9 mouse cellular contexts compared by ENCODE assay signal in genomic region chr9:86879216-86880112, GRCm38 (mm10). TPM values are rescaled to one million over a fixed set of nuclear protein-coding genes. Genes with fewer than 3 reads are reported as not detected.
DNase-seq lines count a peak whose midpoint lies in the region; ATAC-seq and TF ChIP-seq lines count a peak whose summit lies in the region.
"Had no signal": no experiment of that assay in that cellular context is flagged by ENCODE, and none has a peak within 500 bp of the region (broad histone marks: within the 10 kb centered on the region; RNA-seq: fewer than 3 reads in every experiment).

No protein-coding gene starts in this region.

- ATAC-seq in midbrain, embryonic 13.5 days: peak; percentile 41

- DNase-seq in heart, adult 2 months: peak; percentile 9 to 30
- DNase-seq in heart, adult 11 months: no peak
- peak; percentile 77 for DNase-seq in adrenal gland, adult 2 months
- DNase-seq in embryonic facial prominence, embryonic 10.5 days (ENCODE audit: low spot score): peak; percentile 62
- peak; percentile 54 for DNase-seq in heart, postnatal 4 days
- peak; percentile 41 to 55 for DNase-seq in layer of hippocampus, postnatal 25 days (ENCODE audit: extremely low spot score in 1 of 2, low spot score in 1 of 2)
- peak; percentile 18 for DNase-seq in yolk sac, embryonic 10.5 days (ENCODE audit: low spot score)

- WGBS in heart, adult 2 months: 2% methylated on average over 75 of the region's 75 CpGs
- WGBS in embryonic facial prominence, embryonic 10.5 days: 1% methylated on average over 75 of the region's 75 CpGs
- under 1% methylated on average over 75 of the region's 75 CpGs for WGBS in midbrain, embryonic 13.5 days

- H3K9ac ChIP-seq in heart, adult 2 months (ENCODE audit: low read depth, low read length): peak overlapping the region; percentile 22; the same call in 1 of the 2 replicates
- H3K9ac ChIP-seq in midbrain, embryonic 13.5 days (replicated peaks): peak overlapping the region; percentile 92

- intact Hi-C loops in heart, adult 2 months (cut with DNase I): no loop called here

- no peaks in the 10 kb centered on the region for H3K36me3 ChIP-seq in heart, adult 2 months (ENCODE audit: control insufficient read depth, insufficient read depth, low read length)
- H3K36me3 ChIP-seq in embryonic facial prominence, embryonic 10.5 days (replicated peaks): no peaks in the 10 kb centered on the region
- no peaks in the 10 kb centered on the region for H3K36me3 ChIP-seq in midbrain, embryonic 13.5 days

- peaks cover 3% of the 10 kb centered on the region; the same call in 1 of the 2 replicates for H3K27me3 ChIP-seq in heart, adult 2 months (ENCODE audit: control insufficient read depth, insufficient read depth, low read length)
- H3K27me3 ChIP-seq in embryonic facial prominence, embryonic 10.5 days (replicated peaks; ENCODE audit: low read depth, poor library complexity, severe bottlenecking): peaks cover 68% of the 10 kb centered on the region
- H3K27me3 ChIP-seq in midbrain, embryonic 13.5 days: peaks cover 8% of the 10 kb centered on the region; the same call in 1 of the 2 replicates

- TF ChIP-seq POLR2A in heart, adult 2 months (IDR thresholded peaks at IDR 0.05; ENCODE audit: insufficient read depth, low read depth, low read length): no peak

- TF ChIP-seq EP300 in heart, adult 2 months (IDR thresholded peaks at IDR 0.05; ENCODE audit: insufficient read depth, low read depth, low read length): no peak

- TF ChIP-seq CTCF in heart, adult 2 months (IDR thresholded peaks at IDR 0.05): no peak

- no peaks in the 10 kb centered on the region for H3K4me1 ChIP-seq in heart, adult 2 months (ENCODE audit: control insufficient read depth, insufficient read depth, low read length)
- H3K4me1 ChIP-seq in embryonic facial prominence, embryonic 10.5 days: peaks cover 21% of the 10 kb centered on the region
- H3K4me1 ChIP-seq in midbrain, embryonic 13.5 days (replicated peaks): peaks cover 23% of the 10 kb centered on the region

- H3K27ac ChIP-seq in heart, adult 2 months: no peak overlapping the region; the same call in 1 of the 2 replicates
- H3K27ac ChIP-seq in embryonic facial prominence, embryonic 10.5 days (replicated peaks): peak overlapping the region; percentile 79; the same call in 1 of the 2 replicates
- H3K27ac ChIP-seq in midbrain, embryonic 13.5 days: peak overlapping the region; percentile 96

- H3K79me2 ChIP-seq in heart, adult 2 months (replicated peaks; ENCODE audit: control insufficient read depth, insufficient read depth, low read length): no peaks in the 10 kb centered on the region

- no peaks in the 10 kb centered on the region for H3K9me3 ChIP-seq in embryonic facial prominence, embryonic 10.5 days
- H3K9me3 ChIP-seq in midbrain, embryonic 13.5 days: no peaks in the 10 kb centered on the region

- H3K4me2 ChIP-seq in midbrain, embryonic 13.5 days (replicated peaks): peak overlapping the region; percentile 77

- peak overlapping the region; percentile 49 for H3K4me3 ChIP-seq in heart, adult 2 months
- peak overlapping the region; percentile 83 for H3K4me3 ChIP-seq in embryonic facial prominence, embryonic 10.5 days
- peak overlapping the region; percentile 87 for H3K4me3 ChIP-seq in midbrain, embryonic 13.5 days (replicated peaks)

RNA-seq across cellular contexts. Expression of gene Snap91, which starts 1.0 kb away (rescaled TPM):
- 1 to 10 TPM; 4.8 to 5.8 TPM for total RNA-seq in heart, adult 2 months (2021)
- polyA plus RNA-seq in heart, adult 2 months (2012; rRNA removed): 3.8 and 7.0 TPM in 2 replicates
- 10 to 100 TPM; 20.1 to 68.1 TPM for total RNA-seq in adrenal gland, adult 2 months (2021)
- polyA plus RNA-seq in adrenal gland, adult 2 months (2012; rRNA removed): 14.8 and 17.1 TPM in 2 replicates
- polyA plus RNA-seq in embryonic facial prominence, embryonic 10.5 days (2016; fragmentation: Nextera tagmentation; extraction: Ambion mirVana): 4.5 and 5.4 TPM in 2 replicates
- 100 to 1,000 TPM in 1 of 2 experiments, 10 to 100 TPM in 1; 94.6 to 105 TPM for total RNA-seq in heart, postnatal 4 days (2021)
- 100 to 1,000 TPM; 383 to 406 TPM for total RNA-seq in layer of hippocampus, postnatal 25 days (2021)
- polyA plus RNA-seq in midbrain, embryonic 13.5 days (2015; fragmentation: Nextera tagmentation; extraction: Ambion mirVana): 84.0 and 88.6 TPM in 2 replicates
- polyA plus RNA-seq: C2C12 had no signal
